Mouse (Mus musculus) spleen, embryonic (tissue): ENCODE measurements at regions not wholly inside any gene's neighbourhood (a gene's known extent, or its start where the extent isn't known, plus 50 kb on each side); places are given as distances from the start of the nearest gene placed in this dataset.

Experiments used
- CTCF ChIA-PET: fragments of 350-600 bp; sonication (Branson Sonifier 250); formaldehyde crosslinking; loops from one replicate; lab custom pipeline; 2022; lab: Charles Lee

- CTCF ChIA-PET = no interaction called here
Measured at GRCm38 (mm10) chr16:95845323-95845860, 143.5 kb downstream of the Ets2 start.

DNA sequence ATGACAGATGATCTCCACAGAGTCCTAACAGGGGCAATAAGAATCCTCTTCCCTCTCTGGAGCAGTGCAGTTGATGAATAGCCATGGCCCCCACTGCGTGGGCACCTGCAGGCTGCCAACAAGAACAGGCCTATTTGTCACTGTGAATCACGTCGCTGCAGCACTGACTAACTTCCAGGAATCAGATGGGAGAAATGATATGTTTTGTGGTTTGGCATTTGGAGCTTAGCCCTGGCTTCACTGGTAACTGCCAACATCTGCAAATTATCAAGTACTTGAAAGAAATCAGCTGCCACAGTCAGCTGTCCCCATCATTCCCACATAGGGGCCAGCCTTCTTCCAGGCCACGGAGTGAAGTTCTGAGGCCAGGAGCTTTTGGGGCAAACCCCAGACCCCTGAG is 142.8 kb downstream of the Ets2 start:
- CTCF ChIA-PET = no interaction called here

GRCm38 (mm10) chr16:95842766-95843165 is 140.9 kb downstream of the Ets2 start:
- CTCF ChIA-PET = no interaction called here

GRCm38 (mm10) chr16:95839512-95840253 is 137.8 kb downstream of the Ets2 start:
- CTCF ChIA-PET = no interaction called here

GRCm38 (mm10) chr16:95838886-95839430 is 137.1 kb downstream of the Ets2 start:
- CTCF ChIA-PET = no interaction called here

GRCm38 (mm10) chr16:95838478-95838846 is 136.6 kb downstream of the Ets2 start:
- CTCF ChIA-PET = no interaction called here

- CTCF ChIA-PET = interaction anchor here (0.6 kb wide), 1 partner anchor 779 kb away, joined by 3 read pairs; no protein-coding TSS in a partner anchor
Measured at GRCm38 (mm10) chr16:95837723-95838477, 136.0 kb downstream of the Ets2 start.

- CTCF ChIA-PET = no interaction called here
Measured at GRCm38 (mm10) chr16:95835941-95836340, 134.1 kb downstream of the Ets2 start.

- CTCF ChIA-PET = interaction anchor here (0.6 kb wide), 1 partner anchor 9 kb away, joined by 7 read pairs; no protein-coding TSS in a partner anchor
Measured at GRCm38 (mm10) chr16:95834556-95835288, 132.8 kb downstream of the Ets2 start.

GRCm38 (mm10) chr16:95833455-95833854 is 131.6 kb downstream of the Ets2 start:
- CTCF ChIA-PET = interaction anchor here (0.6 kb wide), 1 partner anchor 14 kb away, joined by 4 read pairs; no protein-coding TSS in a partner anchor

- CTCF ChIA-PET = no interaction called here
Measured at GRCm38 (mm10) chr16:95832346-95832739, 130.5 kb downstream of the Ets2 start.

- CTCF ChIA-PET = interaction anchor here (0.6 kb wide), 1 partner anchor 26 kb away, joined by 3 read pairs; no protein-coding TSS in a partner anchor
Measured at GRCm38 (mm10) chr16:95831566-95832345, 129.9 kb downstream of the Ets2 start.

GRCm38 (mm10) chr16:95827402-95827737 is 125.5 kb downstream of the Ets2 start:
- CTCF ChIA-PET = no interaction called here

DNA sequence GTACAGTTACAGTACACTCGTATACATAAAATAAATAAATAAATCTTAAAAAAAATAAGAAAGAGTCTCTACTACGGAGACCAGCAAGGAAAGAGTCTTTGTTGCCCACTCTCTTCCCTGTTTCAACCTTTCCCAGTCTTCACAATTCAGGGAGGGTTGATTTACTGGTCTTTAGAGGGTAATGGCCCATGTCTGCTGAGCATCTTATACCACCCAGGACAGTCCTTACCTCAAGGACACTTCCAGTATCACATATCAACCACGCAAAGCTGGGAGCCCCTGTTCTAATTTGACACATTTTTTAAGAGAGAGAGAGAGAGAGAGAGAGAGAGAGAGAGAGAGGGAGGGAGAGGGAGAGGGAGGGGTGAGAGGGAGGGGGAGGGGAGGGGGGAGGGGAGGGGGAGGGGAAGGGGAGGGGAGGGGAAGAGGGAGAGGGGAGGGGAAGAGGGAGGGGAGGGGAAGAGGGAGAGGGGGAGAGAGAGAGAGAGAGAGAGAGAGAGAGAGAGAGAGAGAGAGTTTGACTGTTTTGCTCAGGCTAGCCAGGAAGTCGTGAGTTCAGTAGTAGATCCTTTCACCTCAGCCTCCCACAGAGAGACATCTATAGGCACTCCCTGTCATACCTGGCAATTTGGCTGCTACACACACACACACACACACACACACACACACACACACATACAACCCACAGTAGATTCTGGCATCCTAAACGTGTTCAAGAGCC is 125.0 kb downstream of the Ets2 start:
- CTCF ChIA-PET = no interaction called here

DNA sequence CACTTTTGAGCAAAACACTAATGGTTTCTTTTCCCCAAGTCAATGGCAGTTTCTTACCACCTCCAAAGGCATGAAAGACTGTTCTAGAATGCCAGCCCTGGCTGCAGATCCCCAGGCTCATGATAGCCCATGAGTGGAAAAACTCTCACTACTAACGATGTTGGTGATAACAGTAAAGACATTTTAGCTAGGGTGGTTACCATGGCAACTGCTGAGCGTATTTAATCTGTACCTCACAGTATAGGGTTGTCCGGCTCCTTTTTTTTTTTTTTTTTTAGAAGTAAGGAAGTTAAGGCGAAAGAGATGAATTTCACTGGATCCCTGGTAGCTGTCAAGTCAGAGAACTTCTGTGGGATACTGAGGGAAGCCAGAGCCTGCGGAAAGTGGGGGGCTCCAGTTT is 123.8 kb downstream of the Ets2 start:
- CTCF ChIA-PET = interaction anchor here (0.6 kb wide), 1 partner anchor 9 kb away, joined by 7 read pairs; no protein-coding TSS in a partner anchor

DNA sequence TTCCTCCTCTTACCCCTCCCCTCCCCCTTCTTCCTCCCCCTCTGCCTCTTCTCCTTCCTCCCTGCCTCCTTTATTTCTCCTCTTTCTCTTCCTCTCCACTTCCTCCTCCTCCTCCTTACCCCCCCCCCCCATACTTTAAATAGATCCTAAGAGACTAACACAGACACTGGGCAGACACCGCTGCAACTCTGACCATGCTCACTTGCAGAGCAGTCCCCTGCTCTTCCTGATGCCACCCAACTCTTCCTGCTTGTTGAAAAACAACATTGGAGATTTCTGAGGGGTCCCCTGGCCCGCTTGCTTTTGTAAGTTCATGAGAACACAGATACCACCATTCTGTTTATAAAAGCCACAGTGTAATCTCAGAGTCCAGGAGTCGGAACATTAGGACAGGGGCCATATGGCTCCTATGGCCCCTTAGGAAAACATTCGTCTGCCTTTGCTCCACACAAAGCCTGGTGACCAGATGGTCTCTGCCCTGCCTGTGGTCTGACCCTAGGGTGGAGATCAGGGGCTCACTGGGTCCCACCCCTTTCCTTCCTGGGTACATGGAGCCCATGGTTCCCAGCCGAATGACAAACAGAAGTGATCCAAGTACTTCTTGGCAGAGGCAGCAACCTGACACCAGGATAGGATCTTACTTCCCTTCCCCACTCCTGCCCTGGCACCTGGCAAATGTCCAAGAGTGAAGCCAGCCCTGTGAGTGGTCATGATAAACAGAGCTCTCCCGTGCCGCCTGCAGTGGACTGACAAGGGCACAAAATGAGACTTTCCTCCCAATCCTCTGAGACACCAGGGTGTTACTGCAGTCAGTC is 123.1 kb downstream of the Ets2 start:
- CTCF ChIA-PET = interaction anchor here (0.7 kb wide), 1 partner anchor 644 kb away, joined by 4 read pairs; no protein-coding TSS in a partner anchor

DNA sequence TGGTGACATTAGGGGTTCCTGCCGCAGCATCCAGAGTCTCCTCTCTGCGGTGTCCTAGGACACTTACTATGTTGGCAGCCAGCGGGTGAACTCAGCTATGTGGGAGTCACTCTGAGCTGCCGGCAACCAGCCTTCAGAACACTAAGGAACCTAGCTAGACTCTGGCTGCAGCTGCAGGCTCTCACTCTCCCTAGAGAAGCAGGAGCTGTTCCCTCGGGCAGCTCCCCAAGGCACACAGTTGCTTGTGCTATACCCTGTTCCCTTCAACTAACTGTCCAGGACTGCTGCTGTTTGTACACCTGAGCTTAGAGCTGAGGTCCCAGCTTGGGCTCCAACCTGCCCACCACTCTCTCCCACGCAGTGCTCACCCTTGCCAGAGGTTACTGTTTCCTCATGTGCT is 121.9 kb downstream of the Ets2 start:
- CTCF ChIA-PET = interaction anchor here (0.5 to 0.7 kb wide), 2 partner anchors 92 to 646 kb away, joined by 3 to 4 read pairs; no protein-coding TSS in a partner anchor

GRCm38 (mm10) chr16:95821080-95821479 is 119.2 kb downstream of the Ets2 start:
- CTCF ChIA-PET = interaction anchor here (1.0 kb wide), 1 partner anchor 93 kb away, joined by 21 read pairs; no protein-coding TSS in a partner anchor

DNA sequence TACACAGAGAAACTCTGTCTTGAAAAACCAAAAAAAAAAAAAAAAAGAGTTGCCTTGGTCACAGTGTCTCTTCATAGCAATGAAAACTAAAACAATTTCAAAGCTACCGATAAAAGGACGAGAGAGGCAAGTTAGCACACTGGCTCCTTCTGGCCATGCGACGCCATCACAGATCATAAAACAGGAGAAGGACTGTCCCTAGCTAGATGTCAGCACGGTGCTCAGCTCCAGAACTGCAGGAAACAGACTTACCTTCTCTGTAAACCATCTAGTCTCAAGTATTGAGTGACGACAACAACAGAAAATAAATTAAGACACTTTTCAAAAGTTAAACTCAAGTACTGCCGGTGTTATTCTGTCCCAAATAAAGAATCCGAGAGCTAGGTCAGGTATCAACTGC is 118.7 kb downstream of the Ets2 start:
- CTCF ChIA-PET = interaction anchor here (1.0 kb wide), 1 partner anchor 92 kb away, joined by 21 read pairs; no protein-coding TSS in a partner anchor
